Mouse (Mus musculus): ENCODE data around the gene Olfr97.

- TF ChIP-seq CTCF (IDR thresholded peaks at IDR 0.05; ENCODE audit: low read depth, low read length), result no peak
- TF ChIP-seq POLR2A (IDR thresholded peaks at IDR 0.05; ENCODE audit: insufficient read depth, low read length), result no peak
Measured at GRCm38 (mm10) chr17:37193032-37193431, 44.1 kb downstream of the Olfr97 start.
